11 mouse cellular contexts compared by ENCODE assay signal in genomic region chr2:85022043-85022442, GRCm38 (mm10). TPM values are rescaled to one million over a fixed set of nuclear protein-coding genes. Genes with fewer than 3 reads are reported as not detected.
A peak's percentile ranks its signal among the peaks of the same experiment; 100 is the strongest.
DNase-seq lines count a peak whose midpoint lies in the region; ATAC-seq and TF ChIP-seq lines count a peak whose summit lies in the region.
"Had no signal": no experiment of that assay in that cellular context is flagged by ENCODE, and none has a peak within 500 bp of the region (broad histone marks: within the 10 kb centered on the region; RNA-seq: fewer than 3 reads in every experiment).

No protein-coding gene starts in this region.

- peak; percentile 72 for TF ChIP-seq CTCF in forebrain, postnatal 0 days (IDR thresholded peaks at IDR 0.05; ENCODE audit: low read depth)

- DNase-seq in forebrain, postnatal 0 days = peak; percentile 39
- DNase-seq in forebrain, embryonic 11.5 days (ENCODE audit: low spot score) = no peak
- peak; percentile 21 for DNase-seq in right cerebral cortex, adult 18-20 months
- DNase-seq in right cerebral cortex, postnatal 10 days (ENCODE audit: low spot score in 2 of 2) = no peak
- DNase-seq in telencephalon, adult 2 months (ENCODE audit: low read depth, low spot score) = peak; percentile 13
- no peak for DNase-seq in layer of hippocampus, adult 9-10 months (ENCODE audit: low spot score)

- H3K36me3 ChIP-seq in forebrain, postnatal 0 days (ENCODE audit: insufficient read depth) = no peaks in the 10 kb centered on the region
- no peaks in the 10 kb centered on the region for H3K36me3 ChIP-seq in forebrain, embryonic 11.5 days (ENCODE audit: control insufficient read depth, insufficient read depth, low read length)
- no peaks in the 10 kb centered on the region for H3K36me3 ChIP-seq in intestine, embryonic 16.5 days (ENCODE audit: control insufficient read depth, insufficient read depth, low read length)
- H3K36me3 ChIP-seq: forebrain, embryonic 10.5 days had no signal

- H3K27ac ChIP-seq in forebrain, postnatal 0 days (ENCODE audit: low read depth, low read length) = no peak overlapping the region
- H3K27ac ChIP-seq in forebrain, embryonic 11.5 days (ENCODE audit: low read depth, low read length) = no peak overlapping the region
- H3K27ac ChIP-seq in intestine, embryonic 16.5 days (ENCODE audit: low read length) = no peak overlapping the region
- H3K27ac ChIP-seq: forebrain, embryonic 10.5 days had no signal

- no peak overlapping the region for H3K4me3 ChIP-seq in forebrain, postnatal 0 days (ENCODE audit: low read depth, low read length)
- no peak overlapping the region for H3K4me3 ChIP-seq in forebrain, embryonic 11.5 days (ENCODE audit: low read depth, low read length)
- H3K4me3 ChIP-seq in intestine, embryonic 16.5 days (ENCODE audit: low read length) = no peak overlapping the region
- H3K4me3 ChIP-seq: forebrain, embryonic 10.5 days; megakaryocyte, embryonic 14.5 days had no signal

- no peaks in the 10 kb centered on the region for H3K4me1 ChIP-seq in forebrain, postnatal 0 days (ENCODE audit: insufficient read depth)
- no peaks in the 10 kb centered on the region for H3K4me1 ChIP-seq in forebrain, embryonic 11.5 days (replicated peaks; ENCODE audit: control insufficient read depth, insufficient read depth, low read length)
- H3K4me1 ChIP-seq in intestine, embryonic 16.5 days (ENCODE audit: control insufficient read depth, insufficient read depth, low read length) = no peaks in the 10 kb centered on the region
- H3K4me1 ChIP-seq: forebrain, embryonic 10.5 days had no signal

- peak; percentile 43 for ATAC-seq in forebrain, postnatal 0 days
- no peak for ATAC-seq in forebrain, embryonic 11.5 days (replicated peaks; ENCODE audit: low FRiP score)
- ATAC-seq in intestine, embryonic 16.5 days = peak; percentile 62
- ATAC-seq in megakaryocyte, adult 5-6 weeks (ENCODE audit: poor library complexity, severe bottlenecking) = no peak

- no peak overlapping the region for H3K9ac ChIP-seq in forebrain, postnatal 0 days
- H3K9ac ChIP-seq in forebrain, embryonic 11.5 days (ENCODE audit: low read length) = no peak overlapping the region
- no peak overlapping the region for H3K9ac ChIP-seq in intestine, embryonic 16.5 days (ENCODE audit: low read depth, low read length)

- WGBS in forebrain, postnatal 0 days = 24% methylated on average over 4 of the region's 4 CpGs
- 23% methylated on average over 4 of the region's 4 CpGs for WGBS in forebrain, embryonic 11.5 days
- 21% methylated on average over 4 of the region's 4 CpGs for WGBS in intestine, embryonic 16.5 days

- no peaks in the 10 kb centered on the region for H3K27me3 ChIP-seq in forebrain, postnatal 0 days (ENCODE audit: insufficient read depth, low read length)
- H3K27me3 ChIP-seq in forebrain, embryonic 11.5 days (ENCODE audit: control insufficient read depth, insufficient read depth, low read length) = no peaks in the 10 kb centered on the region
- no peaks in the 10 kb centered on the region for H3K27me3 ChIP-seq in intestine, embryonic 16.5 days (replicated peaks; ENCODE audit: control insufficient read depth, insufficient read depth, low read length)

- H3K4me2 ChIP-seq in forebrain, postnatal 0 days (ENCODE audit: low read depth) = no peak overlapping the region
- H3K4me2 ChIP-seq in forebrain, embryonic 11.5 days (ENCODE audit: low read depth, low read length, severe bottlenecking) = no peak overlapping the region
- H3K4me2 ChIP-seq in intestine, embryonic 16.5 days (ENCODE audit: low read depth, low read length) = no peak overlapping the region

- no peaks in the 10 kb centered on the region for H3K9me3 ChIP-seq in forebrain, postnatal 0 days (ENCODE audit: low read length)
- H3K9me3 ChIP-seq in forebrain, embryonic 11.5 days (ENCODE audit: control insufficient read depth, low read length) = no peaks in the 10 kb centered on the region
- no peaks in the 10 kb centered on the region for H3K9me3 ChIP-seq in intestine, embryonic 16.5 days (ENCODE audit: control insufficient read depth, low read length)
- H3K9me3 ChIP-seq: forebrain, embryonic 10.5 days had no signal

RNA-seq across cellular contexts. Expression of gene Ssrp1, which starts 15.0 kb away (rescaled TPM):
- 131 and 144 TPM in 2 replicates for total RNA-seq in forebrain, postnatal 0 days (2014; rRNA removed)
- 137 and 155 TPM in 2 replicates for polyA plus RNA-seq in forebrain, postnatal 0 days (2015; fragmentation: Nextera tagmentation; extraction: Ambion mirVana)
- 375 and 413 TPM in 2 replicates for polyA plus RNA-seq in forebrain, embryonic 11.5 days (2014; fragmentation: Nextera tagmentation; extraction: Ambion mirVana)
- polyA plus RNA-seq in intestine, embryonic 16.5 days (2015; fragmentation: Nextera tagmentation; extraction: Ambion mirVana) = 212 and 244 TPM in 2 replicates
- total RNA-seq in megakaryocyte, adult 5-6 weeks (2015) = 66.9 and 83.2 TPM in 2 replicates
- total RNA-seq in megakaryocyte, adult 5-6 weeks (2017) = 222 and 227 TPM in 2 replicates

RNA-seq across cellular contexts. Expression of gene P2rx3, which starts 15.2 kb away (rescaled TPM):
- 1.2 TPM in 1 of 2 replicates, not detected in the other for total RNA-seq in forebrain, postnatal 0 days (2014; rRNA removed)
- 0.35 and 0.41 TPM in 2 replicates for polyA plus RNA-seq in forebrain, postnatal 0 days (2015; fragmentation: Nextera tagmentation; extraction: Ambion mirVana)
- 1.6 and 1.9 TPM in 2 replicates for polyA plus RNA-seq in forebrain, embryonic 11.5 days (2014; fragmentation: Nextera tagmentation; extraction: Ambion mirVana)
- polyA plus RNA-seq in intestine, embryonic 16.5 days (2015; fragmentation: Nextera tagmentation; extraction: Ambion mirVana) = 1.1 and 1.3 TPM in 2 replicates
- total RNA-seq in megakaryocyte, adult 5-6 weeks (2015) = 0.11 and 0.16 TPM in 2 replicates
- total RNA-seq in megakaryocyte, adult 5-6 weeks (2017) = not detected in 2 replicates

RNA-seq across cellular contexts. Expression of gene Tnks1bp1, which starts 25.8 kb away (rescaled TPM):
- 47.9 and 77.0 TPM in 2 replicates for total RNA-seq in forebrain, postnatal 0 days (2014; rRNA removed)
- 15.7 and 22.8 TPM in 2 replicates for polyA plus RNA-seq in forebrain, postnatal 0 days (2015; fragmentation: Nextera tagmentation; extraction: Ambion mirVana)
- polyA plus RNA-seq in forebrain, embryonic 11.5 days (2014; fragmentation: Nextera tagmentation; extraction: Ambion mirVana) = 10.0 and 10.2 TPM in 2 replicates
- 34.4 and 36.8 TPM in 2 replicates for polyA plus RNA-seq in intestine, embryonic 16.5 days (2015; fragmentation: Nextera tagmentation; extraction: Ambion mirVana)
- total RNA-seq in megakaryocyte, adult 5-6 weeks (2015) = 1.5 and 1.9 TPM in 2 replicates
- 4.8 and 5.6 TPM in 2 replicates for total RNA-seq in megakaryocyte, adult 5-6 weeks (2017)

RNA-seq across cellular contexts. Expression of gene Prg3, which starts 34.0 kb away (rescaled TPM):
- total RNA-seq in forebrain, postnatal 0 days (2014; rRNA removed) = not detected in 2 replicates
- not detected in 2 replicates for polyA plus RNA-seq in forebrain, postnatal 0 days (2015; fragmentation: Nextera tagmentation; extraction: Ambion mirVana)
- not detected in 2 replicates for polyA plus RNA-seq in forebrain, embryonic 11.5 days (2014; fragmentation: Nextera tagmentation; extraction: Ambion mirVana)
- not detected in 2 replicates for polyA plus RNA-seq in intestine, embryonic 16.5 days (2015; fragmentation: Nextera tagmentation; extraction: Ambion mirVana)
- 6.2 and 11.0 TPM in 2 replicates for total RNA-seq in megakaryocyte, adult 5-6 weeks (2015)
- 14.2 and 18.4 TPM in 2 replicates for total RNA-seq in megakaryocyte, adult 5-6 weeks (2017)
- total RNA-seq: ES-E14 had no signal
- polyA plus RNA-seq: forebrain, embryonic 10.5 days had no signal

RNA-seq across cellular contexts. Expression of gene Prg2, which starts 41.8 kb away (rescaled TPM):
- not detected in 2 replicates for total RNA-seq in forebrain, postnatal 0 days (2014; rRNA removed)
- polyA plus RNA-seq in forebrain, postnatal 0 days (2015; fragmentation: Nextera tagmentation; extraction: Ambion mirVana) = not detected in 2 replicates
- polyA plus RNA-seq in forebrain, embryonic 11.5 days (2014; fragmentation: Nextera tagmentation; extraction: Ambion mirVana) = not detected in 2 replicates
- 1.0 TPM in 1 of 2 replicates, not detected in the other for polyA plus RNA-seq in intestine, embryonic 16.5 days (2015; fragmentation: Nextera tagmentation; extraction: Ambion mirVana)
- total RNA-seq in megakaryocyte, adult 5-6 weeks (2015) = 48.6 and 96.7 TPM in 2 replicates
- total RNA-seq in megakaryocyte, adult 5-6 weeks (2017) = 238 and 301 TPM in 2 replicates
- total RNA-seq: ES-E14 had no signal
- polyA plus RNA-seq: forebrain, embryonic 10.5 days had no signal

Comparison
In these comparisons a context has a peak if more than half of its experiments do, and no peak if none do; other contexts are left out.
1. ATAC-seq: peak in forebrain, postnatal 0 days (single experiment) and intestine, embryonic 16.5 days (single experiment); none in forebrain, embryonic 11.5 days (single experiment) and megakaryocyte, adult 5-6 weeks (single experiment).
2. DNase-seq: peak in forebrain, postnatal 0 days (single experiment), right cerebral cortex, adult 18-20 months (single experiment) and telencephalon, adult 2 months (single experiment); none in forebrain, embryonic 11.5 days (single experiment), right cerebral cortex, postnatal 10 days (0 of 2) and layer of hippocampus, adult 9-10 months (single experiment).